Mouse (Mus musculus) frontal cortex, adult 2 months (tissue): ENCODE results near the gene Ptgfrn. TPM values are rescaled to one million over a fixed set of nuclear protein-coding genes. Genes with fewer than 3 reads are reported as not detected.

Source experiments
- DNase-seq, 2 experiments: peaks; one replicate each; pipeline ENCODE4 v3.0.0; 2022; ENCODE audit warnings: low spot score in 1 of 2; ENCODE audit errors: extremely low spot score in 1 of 2
- polyA plus RNA-seq: library from polyadenylated mRNA; depleted of rRNA; stranded (reverse); fragments of >200 nt; gene quantifications from 2 replicates; pipeline ENCODE4 v1.2.3, GENCODE M21; 2012; rRNA removed

The Ptgfrn gene
- polyA plus RNA-seq: 9.9 and 10.6 TPM in 2 replicates

- peak in 1 of 2 experiments; percentile 37 for DNase-seq
These were observed at the start of gene Ptgfrn for GRCm38 (mm10) chr3:101110043-101110837. Gene Ptgfrn (minus strand): TSS chr3:101110278.

DNA sequence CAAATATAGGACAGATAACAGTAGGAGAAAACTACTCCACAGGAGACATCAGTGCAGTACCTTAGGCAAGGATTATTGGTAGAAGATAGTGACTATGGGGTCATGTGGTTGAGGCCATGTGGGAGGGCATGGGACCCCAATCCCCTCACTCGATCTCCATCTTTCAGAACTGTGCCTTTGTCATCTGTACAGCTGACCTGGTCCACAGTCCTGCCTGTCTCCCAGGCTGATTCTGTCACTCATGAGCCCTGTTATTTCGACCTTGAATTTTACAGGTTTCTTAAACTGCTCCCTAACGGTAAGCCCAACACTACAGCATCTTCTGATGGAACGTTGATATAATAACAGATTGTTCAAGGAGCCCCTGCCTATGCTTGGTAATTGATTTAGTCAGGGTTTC lies 49.6 kb upstream of the Ptgfrn start:
- no peak for DNase-seq

DNA sequence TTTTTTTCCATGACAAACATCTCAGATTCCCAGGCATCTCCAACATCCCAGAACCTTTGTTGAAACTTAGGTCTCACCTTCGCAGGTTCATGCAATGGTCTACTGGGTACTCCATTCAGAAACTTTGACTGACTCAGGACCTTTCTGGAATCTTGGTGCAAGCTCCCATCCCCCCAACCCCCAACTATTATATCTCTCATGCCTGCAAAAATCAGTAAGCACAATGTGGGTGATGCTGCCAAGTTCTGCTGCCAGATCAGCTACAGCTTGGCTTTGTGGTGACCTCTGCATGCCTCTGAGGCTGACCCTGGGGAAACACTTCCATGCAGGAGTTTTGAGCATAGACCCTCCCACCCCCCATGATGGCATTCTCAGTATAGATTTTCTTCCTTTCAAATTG lies 44.0 kb upstream of the Ptgfrn start:
- no peak for DNase-seq

DNA sequence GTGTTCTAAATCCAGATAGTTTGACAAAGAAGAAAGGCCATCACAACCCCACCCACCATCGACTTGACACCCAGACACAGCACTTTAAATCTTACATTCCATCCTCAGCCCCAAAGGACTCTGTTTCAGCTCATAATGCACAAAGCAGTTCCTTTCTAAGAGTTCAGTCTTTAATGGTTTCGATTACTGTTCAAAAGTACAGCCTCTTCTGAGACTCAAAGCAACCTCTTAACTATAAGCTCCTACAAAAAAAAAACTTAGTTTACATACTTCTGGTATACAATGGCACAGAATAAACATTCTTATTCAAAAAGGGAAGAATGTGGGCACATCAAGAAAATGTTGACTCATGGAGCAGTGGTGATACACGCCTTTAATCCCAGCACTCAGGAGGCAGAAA lies 43.3 kb upstream of the Ptgfrn start:
- no peak for DNase-seq

GRCm38 (mm10) chr3:101146126-101146772 lies 36.2 kb upstream of the Ptgfrn start:
- DNase-seq: no peak

DNA sequence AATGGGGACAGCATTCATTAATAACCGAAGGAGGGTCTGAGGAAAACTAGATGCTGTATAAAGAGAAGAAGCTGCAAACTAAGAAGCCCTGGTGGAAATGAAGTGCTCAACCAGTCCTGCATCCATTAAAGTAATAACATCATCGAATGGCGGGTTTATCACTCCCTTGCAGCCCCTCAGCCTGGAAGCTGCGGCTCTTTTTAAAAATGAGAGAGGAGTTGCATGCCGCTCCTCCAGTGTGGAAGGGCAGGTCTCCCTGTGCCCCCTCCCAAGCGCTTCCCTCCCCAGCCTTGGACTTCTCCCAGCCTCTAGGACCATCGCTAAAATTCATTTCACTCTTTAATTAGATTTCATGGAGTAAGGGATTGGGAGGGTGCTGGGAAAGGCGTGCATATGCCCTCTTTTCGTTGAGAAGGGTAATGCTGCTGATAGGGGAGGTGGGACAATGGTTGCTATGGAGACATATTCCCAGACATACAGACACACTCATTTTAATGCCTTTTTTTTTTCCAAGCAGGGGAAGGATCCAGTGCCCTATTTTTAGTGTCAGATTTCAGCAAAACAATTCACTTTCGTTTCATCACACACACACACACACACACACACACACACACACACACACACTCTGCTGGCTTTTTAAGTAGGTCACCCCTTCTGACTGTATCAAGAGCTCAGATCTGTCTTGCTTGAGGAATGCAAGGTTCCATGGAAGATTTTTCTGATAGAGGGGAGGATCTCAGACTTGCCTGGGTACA lies 35.4 kb upstream of the Ptgfrn start:
- DNase-seq: peak; percentile 57 to 78

DNA sequence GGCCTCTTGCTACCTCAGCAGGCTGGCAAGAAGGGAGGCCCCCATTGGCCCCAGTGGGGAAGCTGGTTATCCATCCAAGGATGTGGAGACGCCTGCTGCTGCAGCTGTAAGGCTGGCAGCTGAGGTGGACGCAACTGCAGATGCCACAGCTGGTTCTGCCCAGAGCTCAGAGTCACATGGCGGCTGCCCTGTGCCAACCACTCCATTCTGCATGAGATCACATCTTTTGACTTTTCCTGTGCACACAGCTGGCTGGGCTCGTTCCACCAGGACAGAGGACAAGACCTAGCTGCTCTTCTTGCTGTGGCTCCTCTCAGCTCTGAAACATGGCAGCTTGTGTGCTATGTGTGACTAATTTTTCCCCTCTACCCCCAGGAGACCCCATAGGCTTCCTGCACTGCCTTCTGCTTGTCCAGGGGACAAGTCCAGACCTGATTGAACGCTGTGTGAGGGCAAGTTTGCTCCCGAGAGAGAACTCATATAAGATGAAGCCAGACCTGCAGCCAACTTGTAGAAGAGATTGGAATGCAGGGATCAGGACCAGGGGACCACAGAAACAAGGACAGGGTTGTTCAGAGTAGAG lies 34.4 kb upstream of the Ptgfrn start:
- no peak for DNase-seq

- DNase-seq: peak in 1 of 2 experiments; percentile 45
These were observed 33.4 kb upstream of the Ptgfrn start for GRCm38 (mm10) chr3:101143465-101143864.

- DNase-seq: peak; percentile 31 to 61
These were observed 31.8 kb upstream of the Ptgfrn start for GRCm38 (mm10) chr3:101141864-101142263.

DNA sequence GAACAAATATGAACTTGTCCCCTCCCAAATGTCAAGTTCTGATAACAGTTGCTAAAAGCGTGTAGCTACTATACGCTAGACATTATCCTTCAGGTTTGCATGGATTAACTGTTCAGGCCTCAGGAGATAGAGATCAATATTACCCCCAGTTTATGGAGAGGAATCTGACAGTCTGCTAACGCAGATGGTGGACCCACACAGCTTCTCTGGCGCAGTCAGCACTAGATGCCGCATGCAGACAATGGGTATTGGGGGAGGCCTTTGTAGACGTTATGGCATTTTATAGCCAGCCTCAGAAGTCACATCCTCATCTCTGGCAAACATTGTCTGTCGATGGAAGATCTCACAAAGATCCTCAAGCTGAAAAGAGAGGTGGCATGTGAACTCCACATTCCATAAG lies 29.9 kb upstream of the Ptgfrn start:
- DNase-seq: no peak

GRCm38 (mm10) chr3:101136483-101136882 lies 26.4 kb upstream of the Ptgfrn start:
- no peak for DNase-seq

GRCm38 (mm10) chr3:101134861-101135260 lies 24.8 kb upstream of the Ptgfrn start:
- no peak for DNase-seq

- no peak for DNase-seq
These were observed 22.9 kb upstream of the Ptgfrn start for GRCm38 (mm10) chr3:101132981-101133380.

- no peak for DNase-seq
These were observed 21.7 kb upstream of the Ptgfrn start for GRCm38 (mm10) chr3:101131772-101132171.

DNA sequence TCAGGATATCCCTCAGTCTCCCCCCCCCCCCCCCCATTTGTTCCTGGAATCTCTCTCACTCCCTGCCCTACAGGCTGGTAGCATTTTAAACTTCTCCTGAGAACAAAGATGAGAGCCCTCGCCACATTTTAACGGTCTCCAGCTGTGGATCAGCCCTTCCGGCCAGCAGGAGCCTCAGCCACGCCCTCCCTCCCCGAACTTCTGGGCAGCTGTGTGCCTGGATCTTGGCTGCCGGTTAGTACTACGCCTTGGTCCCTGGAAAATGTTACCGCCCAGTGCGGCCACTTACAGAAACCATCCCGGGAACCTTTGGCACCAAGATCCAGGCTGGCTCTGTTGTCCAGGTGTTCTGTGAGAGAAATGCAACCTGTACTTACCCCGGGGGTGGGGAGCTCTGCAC lies 20.4 kb upstream of the Ptgfrn start:
- no peak for DNase-seq

- DNase-seq: no peak
These were observed 19.5 kb upstream of the Ptgfrn start for GRCm38 (mm10) chr3:101129620-101130019.

- no peak for DNase-seq
These were observed 19.0 kb upstream of the Ptgfrn start for GRCm38 (mm10) chr3:101129090-101129489.

- DNase-seq: no peak
These were observed 17.7 kb upstream of the Ptgfrn start for GRCm38 (mm10) chr3:101127766-101128165.

DNA sequence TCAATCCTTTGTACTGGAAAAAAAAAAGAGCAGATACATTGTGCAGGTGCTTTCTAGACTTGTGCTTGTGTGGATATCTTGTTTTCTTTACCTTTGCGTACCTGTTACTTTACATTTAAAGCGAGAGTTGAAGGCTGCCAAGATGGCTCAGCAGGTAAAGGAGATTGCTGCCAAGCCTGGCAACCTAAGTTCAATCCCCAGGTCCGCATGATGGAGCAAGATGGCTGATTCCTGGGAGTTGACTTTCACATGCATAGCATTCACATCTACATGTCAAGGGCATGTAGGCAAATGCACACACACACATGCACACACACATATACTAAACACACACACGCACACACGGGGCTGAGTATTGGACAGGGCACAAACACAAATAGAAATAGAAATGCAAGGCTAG lies 14.6 kb upstream of the Ptgfrn start:
- no peak for DNase-seq

- no peak for DNase-seq
These were observed 12.4 kb upstream of the Ptgfrn start for GRCm38 (mm10) chr3:101122479-101122878.

DNA sequence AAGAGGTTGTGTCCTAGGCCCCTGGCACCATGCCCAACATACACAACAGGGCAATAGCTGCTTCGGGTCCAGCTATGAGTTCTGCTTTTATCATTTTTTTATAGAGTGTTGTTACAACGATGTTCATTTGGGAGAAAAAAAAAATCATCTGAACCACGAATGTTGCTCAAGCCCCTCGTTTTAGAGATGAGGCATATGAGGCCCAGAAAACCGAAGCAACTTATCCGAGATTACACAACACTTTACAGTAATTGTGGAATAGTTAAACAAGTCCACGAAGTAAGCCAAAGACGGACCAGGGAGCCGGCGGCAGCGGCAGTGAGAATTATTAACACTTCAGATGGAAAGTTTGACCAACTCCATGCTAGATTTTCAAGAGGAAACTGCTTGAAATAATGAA lies 7.7 kb upstream of the Ptgfrn start:
- DNase-seq: no peak
